Mouse (Mus musculus): Measurements from ENCODE around the gene Lin7b.

DNA sequence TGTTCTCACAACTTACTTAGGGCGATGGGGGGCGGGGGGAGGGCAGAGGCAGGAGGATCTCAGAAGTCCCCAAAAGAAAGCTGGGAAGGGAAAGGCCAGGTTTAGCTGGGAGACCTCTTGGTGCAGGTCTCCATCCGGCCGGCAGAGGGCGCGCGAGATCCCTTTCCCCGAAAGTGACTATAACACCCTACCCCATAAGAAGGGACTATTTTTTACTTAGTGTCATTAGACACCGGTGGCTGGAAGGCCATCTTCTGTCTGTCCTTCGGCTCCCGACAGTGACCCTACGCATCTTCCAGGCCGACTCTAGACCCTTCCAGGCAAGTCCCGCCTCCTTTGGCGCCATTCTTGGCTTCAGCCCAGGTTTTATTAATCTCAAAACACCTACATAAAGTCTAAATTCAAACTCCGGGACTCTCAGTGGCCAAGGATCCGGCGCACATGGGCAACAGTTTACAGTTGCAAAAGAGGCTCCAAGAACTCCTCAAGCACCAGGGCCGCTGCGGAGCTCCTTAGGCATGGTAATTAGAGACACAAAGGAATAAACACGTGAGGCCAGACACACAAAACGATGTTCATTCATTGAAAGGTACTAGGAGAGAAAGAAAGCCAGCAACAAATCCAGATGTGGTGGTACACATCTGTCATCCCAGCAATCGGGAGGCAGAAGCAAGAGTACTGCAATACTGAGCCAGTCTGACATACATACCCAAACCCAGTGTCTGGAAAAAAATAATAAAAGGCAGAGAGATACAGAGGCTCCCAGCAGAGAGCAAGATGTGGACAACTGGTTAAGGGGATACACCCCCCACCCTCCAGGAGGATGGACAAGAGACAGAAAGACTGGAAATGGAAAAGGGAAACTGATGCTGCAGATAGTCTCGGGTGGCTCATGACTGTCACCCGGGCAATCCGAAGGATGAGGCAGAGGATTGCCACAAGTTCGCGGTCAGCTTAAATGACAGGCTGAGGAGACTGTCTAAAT, 35.0 kb upstream of the Lin7b start, which contains the start of gene Kcna7:
- TF ChIP-seq CTCF (IDR thresholded peaks at IDR 0.05; ENCODE audit: control insufficient read depth, insufficient read depth, low read length) (peak; percentile 90), POLR2A (IDR thresholded peaks at IDR 0.05; ENCODE audit: borderline replicate concordance, control insufficient read depth, low read depth, low read length) (no peak)

All from bone marrow, adult 2 months (tissue).